Mouse (Mus musculus): ENCODE measurements around the gene Zbtb43. TPM values are rescaled to one million over a fixed set of nuclear protein-coding genes. Genes with fewer than 3 reads are reported as not detected.

Zbtb43 gene
- polyA plus RNA-seq, 1 experiment from 2014 or later: 15.3 TPM

DNA sequence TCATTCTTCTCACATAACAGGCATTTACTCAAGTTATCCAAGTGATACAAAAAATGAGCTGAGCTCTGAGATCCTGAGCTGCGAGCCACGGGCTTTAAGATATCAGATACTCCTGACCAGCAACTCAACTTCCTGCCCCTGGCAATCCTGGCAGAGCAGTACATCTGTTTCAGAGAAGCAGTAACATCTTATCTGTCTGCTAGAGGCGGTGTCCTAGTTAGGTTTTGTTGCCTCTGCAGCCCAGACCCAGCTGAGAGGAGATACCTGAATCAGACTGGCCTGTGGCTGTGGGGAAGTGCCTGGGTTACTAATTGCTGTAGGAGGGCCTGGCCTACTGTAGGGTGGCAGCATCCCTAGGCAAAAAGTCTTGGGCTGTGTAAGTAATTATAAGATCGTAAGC, 8.7 kb downstream of the Zbtb43 start:
- Histone ChIP-seq H3K36me3 (ENCODE audit: control insufficient read depth, insufficient read depth, low read length) (0 out of 2 replicates have a peak, but pooled peaks cover 4% of the 10 kb centered on the region), H3K27me3 (ENCODE audit: control insufficient read depth, insufficient read depth, low read length) (no peaks in the 10 kb centered on the region)
- no peak for ATAC-seq (ENCODE audit: insufficient read depth, low FRiP score)

DNA sequence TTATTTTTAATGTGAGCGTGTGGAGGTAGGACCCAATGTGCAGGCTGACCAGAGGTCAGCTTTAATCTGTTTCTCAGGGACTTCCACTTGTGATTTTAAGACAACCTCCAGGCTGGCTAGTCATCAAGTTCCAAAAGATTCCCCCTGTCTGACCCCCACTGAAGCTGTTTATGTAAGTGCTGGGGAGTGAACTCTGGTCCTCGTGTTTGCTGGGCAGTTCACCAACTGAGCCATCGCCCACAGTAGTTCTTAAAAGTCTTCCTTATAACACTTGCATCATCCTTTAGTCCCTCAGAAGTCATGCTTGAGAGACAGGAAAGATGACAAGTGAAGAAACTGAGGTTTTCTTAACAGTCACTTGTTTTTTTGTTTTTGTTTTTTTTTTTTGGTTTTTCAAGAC, 11.7 kb downstream of the Zbtb43 start:
- ATAC-seq (ENCODE audit: insufficient read depth, low FRiP score): no peak
- H3K4me1 ChIP-seq (ENCODE audit: control insufficient read depth, insufficient read depth, low read length): no peaks in the 10 kb centered on the region
- H3K27me3 ChIP-seq (ENCODE audit: control insufficient read depth, insufficient read depth, low read length): no peaks in the 10 kb centered on the region
- no peak overlapping the region for H3K27ac ChIP-seq (ENCODE audit: low read length)
- no peak overlapping the region for H3K4me2 ChIP-seq (ENCODE audit: low read depth, low read length)
- no peak overlapping the region for H3K9ac ChIP-seq (ENCODE audit: low read length)
- H3K9me3 ChIP-seq (replicated peaks; ENCODE audit: control insufficient read depth, low read length): no peaks in the 10 kb centered on the region
- WGBS: 70% methylated on average over 3 of the region's 3 CpGs
- 0 out of 2 replicates have a peak, but pooled peaks cover 8% of the 10 kb centered on the region for H3K36me3 ChIP-seq (ENCODE audit: control insufficient read depth, insufficient read depth, low read length)
- H3K4me3 ChIP-seq (replicated peaks; ENCODE audit: low read length): no peak overlapping the region

More for the DNA sequence above, 8.7 kb downstream of the Zbtb43 start:
- no peak overlapping the region for H3K4me2 ChIP-seq (ENCODE audit: low read depth, low read length)
- no peak overlapping the region for H3K27ac ChIP-seq (ENCODE audit: low read length)
- H3K4me1 ChIP-seq (ENCODE audit: control insufficient read depth, insufficient read depth, low read length): no peaks in the 10 kb centered on the region
- no peak overlapping the region for H3K4me3 ChIP-seq (replicated peaks; ENCODE audit: low read length)
- no peak overlapping the region for H3K9ac ChIP-seq (ENCODE audit: low read length)
- WGBS: 82% methylated on average over 4 of the region's 4 CpGs
- H3K9me3 ChIP-seq (replicated peaks; ENCODE audit: control insufficient read depth, low read length): no peaks in the 10 kb centered on the region

DNA sequence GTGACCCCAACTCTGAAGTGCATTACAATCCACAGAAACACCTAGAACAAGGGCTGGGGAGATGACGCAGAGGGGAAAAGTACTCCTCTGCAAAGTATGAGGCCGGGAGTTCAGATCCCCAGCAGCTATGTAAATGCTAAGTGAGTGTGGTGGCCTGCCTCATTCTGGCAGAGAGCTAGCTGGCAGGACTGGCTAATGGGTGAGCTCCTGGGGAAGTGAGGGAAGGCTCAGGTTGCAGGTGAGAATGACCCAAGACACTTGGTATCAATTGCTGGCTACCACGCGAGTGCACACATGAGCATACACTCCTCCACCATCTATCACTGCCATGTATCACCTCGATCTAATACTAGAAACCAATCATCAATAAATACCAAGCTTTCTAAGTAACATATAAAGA, 12.1 kb downstream of the Zbtb43 start:
- Histone ChIP-seq H3K27ac (ENCODE audit: low read length) (no peak overlapping the region), H3K27me3 (ENCODE audit: control insufficient read depth, insufficient read depth, low read length) (no peaks in the 10 kb centered on the region), H3K36me3 (ENCODE audit: control insufficient read depth, insufficient read depth, low read length) (0 out of 2 replicates have a peak, but pooled peaks cover 8% of the 10 kb centered on the region), H3K4me3 (replicated peaks; ENCODE audit: low read length) (no peak overlapping the region), H3K9ac (ENCODE audit: low read length) (no peak overlapping the region), H3K4me1 (ENCODE audit: control insufficient read depth, insufficient read depth, low read length) (no peaks in the 10 kb centered on the region), H3K9me3 (replicated peaks; ENCODE audit: control insufficient read depth, low read length) (no peaks in the 10 kb centered on the region), H3K4me2 (ENCODE audit: low read depth, low read length) (no peak overlapping the region)
- 88% methylated on average over 5 of the region's 5 CpGs for whole genome bisulfite sequencing
- ATAC-seq (ENCODE audit: insufficient read depth, low FRiP score): no peak

DNA sequence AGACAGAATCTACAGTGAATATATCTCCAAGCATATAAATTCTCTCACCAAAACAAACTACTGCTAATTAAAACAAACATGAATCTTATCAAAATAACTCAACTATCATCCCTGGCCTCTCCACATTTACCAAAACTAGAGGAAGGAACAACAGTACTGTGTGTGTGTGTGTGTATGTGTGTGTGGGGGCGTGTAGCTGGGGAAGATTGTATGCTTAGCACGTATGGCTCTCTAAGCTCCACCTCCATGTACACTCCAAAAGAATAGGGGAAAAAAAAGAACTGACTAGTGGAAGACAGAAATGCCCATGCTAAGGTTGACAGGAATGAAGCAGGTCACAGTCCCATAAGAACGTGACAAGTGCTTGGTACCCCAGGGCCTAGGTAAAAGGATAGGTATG, 13.0 kb downstream of the Zbtb43 start:
- H3K4me1 ChIP-seq (ENCODE audit: control insufficient read depth, insufficient read depth, low read length): no peaks in the 10 kb centered on the region
- no peak for ATAC-seq (ENCODE audit: insufficient read depth, low FRiP score)
- WGBS: 69% methylated on average over 3 of the region's 3 CpGs

DNA sequence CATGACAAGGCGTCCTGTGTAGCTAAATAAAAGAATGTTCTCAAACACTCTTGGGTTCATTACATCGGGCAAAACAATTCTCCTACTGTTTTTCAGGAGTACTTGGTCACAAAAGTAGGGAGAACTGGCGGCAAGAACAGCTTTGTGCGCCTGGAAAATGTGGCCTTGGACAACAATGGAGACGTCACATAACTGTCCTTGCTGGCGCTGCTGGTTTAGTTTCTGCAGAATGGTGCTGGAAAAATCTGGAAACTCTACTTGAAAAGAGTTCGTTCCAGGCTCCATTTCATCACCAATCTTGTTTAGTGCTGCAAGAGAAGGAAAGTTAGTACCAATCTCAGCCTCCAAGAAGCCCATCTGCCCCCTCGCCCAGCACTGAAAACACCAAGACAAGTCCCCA, 13.5 kb downstream of the Zbtb43 start:
- no peaks in the 10 kb centered on the region for H3K4me1 ChIP-seq (ENCODE audit: control insufficient read depth, insufficient read depth, low read length)
- H3K4me3 ChIP-seq (replicated peaks; ENCODE audit: low read length): no peak overlapping the region
- no peaks in the 10 kb centered on the region for H3K9me3 ChIP-seq (replicated peaks; ENCODE audit: control insufficient read depth, low read length)
- no peak overlapping the region for H3K4me2 ChIP-seq (ENCODE audit: low read depth, low read length)
- H3K9ac ChIP-seq (ENCODE audit: low read length): no peak overlapping the region
- no peak for ATAC-seq (ENCODE audit: insufficient read depth, low FRiP score)
- WGBS: 85% methylated on average over 8 of the region's 8 CpGs
- H3K27me3 ChIP-seq (ENCODE audit: control insufficient read depth, insufficient read depth, low read length): no peaks in the 10 kb centered on the region
- H3K36me3 ChIP-seq (ENCODE audit: control insufficient read depth, insufficient read depth, low read length): 0 out of 2 replicates have a peak, but pooled peaks cover 8% of the 10 kb centered on the region
- no peak overlapping the region for H3K27ac ChIP-seq (ENCODE audit: low read length)

More for the DNA sequence above, 13.0 kb downstream of the Zbtb43 start:
- Histone ChIP-seq H3K36me3 (ENCODE audit: control insufficient read depth, insufficient read depth, low read length) (0 out of 2 replicates have a peak, but pooled peaks cover 8% of the 10 kb centered on the region), H3K27me3 (ENCODE audit: control insufficient read depth, insufficient read depth, low read length) (no peaks in the 10 kb centered on the region), H3K4me2 (ENCODE audit: low read depth, low read length) (no peak overlapping the region), H3K9me3 (replicated peaks; ENCODE audit: control insufficient read depth, low read length) (no peaks in the 10 kb centered on the region), H3K4me3 (replicated peaks; ENCODE audit: low read length) (no peak overlapping the region), H3K9ac (ENCODE audit: low read length) (no peak overlapping the region), H3K27ac (ENCODE audit: low read length) (no peak overlapping the region)

DNA sequence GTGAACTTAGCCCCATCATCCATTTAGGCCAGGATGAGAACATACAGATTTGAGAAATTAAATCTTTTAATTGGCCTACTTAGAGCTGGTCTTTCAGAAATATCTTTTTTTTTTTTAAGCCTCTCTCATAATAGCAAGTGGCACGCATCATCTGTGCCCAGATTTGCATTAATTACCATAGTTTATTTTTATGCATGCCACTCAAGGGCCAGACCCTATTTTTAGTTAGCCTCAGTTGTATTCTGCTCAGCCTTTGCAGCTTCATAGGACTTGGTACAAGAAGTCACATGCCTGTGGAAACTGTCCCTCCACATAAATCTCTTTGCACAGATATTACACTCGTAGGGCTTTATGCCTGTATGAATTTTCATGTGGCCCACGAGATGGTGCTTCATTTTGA, 14.9 kb downstream of the Zbtb43 start:
- H3K9ac ChIP-seq (ENCODE audit: low read length): no peak overlapping the region
- no peaks in the 10 kb centered on the region for H3K4me1 ChIP-seq (ENCODE audit: control insufficient read depth, insufficient read depth, low read length)
- ATAC-seq (ENCODE audit: insufficient read depth, low FRiP score): no peak
- H3K27ac ChIP-seq (ENCODE audit: low read length): no peak overlapping the region
- no peak overlapping the region for H3K4me2 ChIP-seq (ENCODE audit: low read depth, low read length)
- 0 out of 2 replicates have a peak, but pooled peaks cover 12% of the 10 kb centered on the region for H3K36me3 ChIP-seq (ENCODE audit: control insufficient read depth, insufficient read depth, low read length)
- WGBS: 91% methylated on average over 3 of the region's 3 CpGs
- no peaks in the 10 kb centered on the region for H3K27me3 ChIP-seq (ENCODE audit: control insufficient read depth, insufficient read depth, low read length)
- no peak overlapping the region for H3K4me3 ChIP-seq (replicated peaks; ENCODE audit: low read length)
- no peaks in the 10 kb centered on the region for H3K9me3 ChIP-seq (replicated peaks; ENCODE audit: control insufficient read depth, low read length)

DNA sequence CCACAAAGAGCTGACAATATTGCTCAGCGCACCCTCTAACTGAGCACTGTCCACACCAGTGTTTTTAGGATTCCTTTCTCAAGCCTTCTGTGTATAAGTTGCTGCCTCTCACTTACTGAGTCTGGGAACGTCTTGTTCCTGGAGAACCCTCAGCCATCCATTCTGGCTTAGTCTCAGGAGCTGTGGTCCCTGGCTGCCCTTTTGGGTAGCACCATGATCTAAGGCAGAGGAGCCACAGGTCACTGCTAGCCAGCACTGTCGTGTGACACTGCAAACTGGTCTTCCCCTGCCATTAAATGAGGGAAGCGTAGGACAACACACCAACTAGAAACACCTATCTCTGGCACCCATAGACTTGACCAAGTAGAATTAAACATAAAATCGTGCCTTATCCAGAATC, 15.6 kb downstream of the Zbtb43 start:
- no peaks in the 10 kb centered on the region for H3K27me3 ChIP-seq (ENCODE audit: control insufficient read depth, insufficient read depth, low read length)
- no peak overlapping the region for H3K4me3 ChIP-seq (replicated peaks; ENCODE audit: low read length)
- no peak for ATAC-seq (ENCODE audit: insufficient read depth, low FRiP score)
- H3K36me3 ChIP-seq (ENCODE audit: control insufficient read depth, insufficient read depth, low read length): 0 out of 2 replicates have a peak, but pooled peaks cover 12% of the 10 kb centered on the region
- WGBS: 87% methylated on average over 5 of the region's 5 CpGs
- H3K27ac ChIP-seq (ENCODE audit: low read length): no peak overlapping the region
- H3K9ac ChIP-seq (ENCODE audit: low read length): no peak overlapping the region
- H3K4me1 ChIP-seq (ENCODE audit: control insufficient read depth, insufficient read depth, low read length): no peaks in the 10 kb centered on the region
- H3K9me3 ChIP-seq (replicated peaks; ENCODE audit: control insufficient read depth, low read length): no peaks in the 10 kb centered on the region
- H3K4me2 ChIP-seq (ENCODE audit: low read depth, low read length): no peak overlapping the region

DNA sequence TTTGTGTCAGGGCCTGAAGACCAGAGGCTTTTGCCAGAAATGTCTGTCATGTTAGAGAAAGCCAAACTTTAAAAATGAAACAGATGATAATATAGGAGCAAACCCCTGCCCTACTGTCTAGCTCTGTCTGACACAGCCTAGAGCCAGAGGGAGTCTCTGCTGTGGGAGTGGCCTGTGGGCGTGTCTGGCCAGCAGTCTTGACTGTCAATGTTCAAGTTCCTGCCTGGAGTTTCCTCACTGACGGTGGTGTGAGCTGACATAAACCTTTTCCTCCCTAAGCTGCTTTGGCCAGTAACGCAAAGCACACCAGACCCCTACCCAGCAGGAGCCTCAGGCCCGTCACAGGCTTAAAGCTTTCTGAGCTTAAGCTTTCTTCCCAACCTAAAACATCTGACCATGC, 16.2 kb downstream of the Zbtb43 start:
- 0 out of 2 replicates have a peak, but pooled peaks cover 12% of the 10 kb centered on the region for H3K36me3 ChIP-seq (ENCODE audit: control insufficient read depth, insufficient read depth, low read length)
- no peaks in the 10 kb centered on the region for H3K9me3 ChIP-seq (replicated peaks; ENCODE audit: control insufficient read depth, low read length)
- no peaks in the 10 kb centered on the region for H3K27me3 ChIP-seq (ENCODE audit: control insufficient read depth, insufficient read depth, low read length)
- 33% methylated on average over 4 of the region's 4 CpGs for WGBS
- H3K27ac ChIP-seq (ENCODE audit: low read length): no peak overlapping the region
- H3K4me1 ChIP-seq (ENCODE audit: control insufficient read depth, insufficient read depth, low read length): no peaks in the 10 kb centered on the region
- no peak overlapping the region for H3K4me2 ChIP-seq (ENCODE audit: low read depth, low read length)
- no peak overlapping the region for H3K4me3 ChIP-seq (replicated peaks; ENCODE audit: low read length)
- H3K9ac ChIP-seq (ENCODE audit: low read length): no peak overlapping the region
- peak; percentile 50; the same call in 1 of the 2 replicates for ATAC-seq (ENCODE audit: insufficient read depth, low FRiP score)

DNA sequence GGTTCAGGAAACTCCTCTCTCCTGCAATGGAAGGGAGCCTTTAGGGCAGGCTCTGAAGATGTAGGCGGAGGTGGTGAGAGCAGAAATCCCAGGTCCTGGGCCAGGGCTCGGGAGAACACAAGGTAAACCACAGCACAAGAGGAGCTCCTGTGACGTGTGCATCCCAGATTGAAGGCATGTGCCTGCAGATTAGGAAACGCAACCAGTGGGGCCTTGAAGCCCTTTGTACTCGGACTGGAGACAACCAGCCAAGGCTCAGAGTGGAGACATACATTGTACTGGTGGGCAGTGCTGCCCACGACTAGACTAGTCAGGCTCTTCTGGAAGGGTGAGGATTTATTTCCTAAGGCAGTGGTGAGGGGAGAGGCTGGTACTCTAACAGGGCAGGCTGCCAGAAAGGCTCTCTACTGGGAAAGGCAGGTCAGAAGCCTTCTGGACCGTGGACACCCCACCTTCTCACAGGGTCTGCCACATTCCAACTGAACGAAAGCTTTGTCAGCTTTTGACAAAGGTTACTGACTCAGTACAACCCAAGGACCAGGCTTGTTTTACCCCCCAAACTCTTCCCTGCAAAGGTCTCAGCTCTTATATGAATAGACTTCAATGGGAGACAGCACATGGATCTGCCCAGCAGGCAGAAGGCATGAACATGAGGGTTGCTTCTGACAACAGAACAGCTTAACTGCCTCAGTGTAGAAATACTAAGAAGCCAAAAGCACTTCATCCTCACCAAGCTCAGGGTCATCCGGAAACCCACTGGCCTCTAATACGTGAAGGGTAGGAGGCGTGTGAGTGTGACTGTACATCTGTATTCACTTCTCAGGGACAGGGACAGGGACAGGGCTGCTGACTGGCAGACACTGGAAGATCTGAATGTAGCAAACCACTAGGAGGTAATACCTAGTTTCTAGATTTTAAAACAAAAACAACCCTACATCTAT, 17.1 kb downstream of the Zbtb43 start:
- WGBS: 81% methylated on average over 11 of the region's 11 CpGs
- no peaks in the 10 kb centered on the region for H3K9me3 ChIP-seq (replicated peaks; ENCODE audit: control insufficient read depth, low read length)
- no peak overlapping the region for H3K9ac ChIP-seq (ENCODE audit: low read length)
- H3K27me3 ChIP-seq (ENCODE audit: control insufficient read depth, insufficient read depth, low read length): no peaks in the 10 kb centered on the region
- no peak overlapping the region for H3K27ac ChIP-seq (ENCODE audit: low read length)
- ATAC-seq (ENCODE audit: insufficient read depth, low FRiP score): no peak
- 0 out of 2 replicates have a peak, but pooled peaks cover 12% of the 10 kb centered on the region for H3K36me3 ChIP-seq (ENCODE audit: control insufficient read depth, insufficient read depth, low read length)
- no peak overlapping the region for H3K4me2 ChIP-seq (ENCODE audit: low read depth, low read length)
- H3K4me3 ChIP-seq (replicated peaks; ENCODE audit: low read length): no peak overlapping the region
- H3K4me1 ChIP-seq (ENCODE audit: control insufficient read depth, insufficient read depth, low read length): no peaks in the 10 kb centered on the region

Measured in stomach, embryonic 16.5 days (tissue).